Comparison of ENCODE assay signal across 8 mouse cellular contexts in genomic region chr19:22552179-22552578, GRCm38 (mm10).
DNase-seq lines count a peak whose midpoint lies in the region; ATAC-seq and TF ChIP-seq lines count a peak whose summit lies in the region.

No protein-coding gene starts in this region.

- TF ChIP-seq EP300 in liver, postnatal 0 days (IDR thresholded peaks at IDR 0.05; ENCODE audit: low read depth): no peak

- ATAC-seq in liver, postnatal 0 days: no peak
- no peak for ATAC-seq in erythroblast, adult 5-6 weeks (replicated peaks; ENCODE audit: low FRiP score, poor library complexity, severe bottlenecking)

- peaks cover 29% of the 10 kb centered on the region for H3K4me1 ChIP-seq in E14TG2a.4 (replicated peaks; ENCODE audit: low read depth, low read length)
- H3K4me1 ChIP-seq in liver, postnatal 0 days (ENCODE audit: insufficient read depth): no peaks in the 10 kb centered on the region

- H3K9ac ChIP-seq in liver, postnatal 0 days (replicated peaks): no peak overlapping the region

- H3K4me2 ChIP-seq in liver, postnatal 0 days (ENCODE audit: low read depth, low read length): no peak overlapping the region

- peak; percentile 31 for DNase-seq in WW6 (ENCODE audit: low read depth, low spot score)
- peak; percentile 90 to 92 for DNase-seq in cerebellum, postnatal 10 days
- peak; percentile 56 to 71 for DNase-seq in frontal cortex, postnatal 36 days (ENCODE audit: low spot score in 2 of 2)
- DNase-seq in kidney, postnatal 25 days: peak; percentile 68 to 89
- DNase-seq in liver, postnatal 0 days: peak; percentile 58
- peak; percentile 27 for DNase-seq in ovary, postnatal 10 days (ENCODE audit: low spot score)

- no peak overlapping the region for H3K4me3 ChIP-seq in E14TG2a.4 (replicated peaks; ENCODE audit: low read length)
- no peak overlapping the region for H3K4me3 ChIP-seq in liver, postnatal 0 days (ENCODE audit: low read depth, low read length)

- no peaks in the 10 kb centered on the region for H3K27me3 ChIP-seq in E14TG2a.4 (ENCODE audit: insufficient read depth, low read length)
- H3K27me3 ChIP-seq in liver, postnatal 0 days (ENCODE audit: insufficient read depth, low read length): no peaks in the 10 kb centered on the region

- peak; percentile 70 for TF ChIP-seq CTCF in E14TG2a.4 (conservative IDR thresholded peaks at IDR 0.05; ENCODE audit: low read length)
- peak; percentile 78 for TF ChIP-seq CTCF in liver, postnatal 0 days (IDR thresholded peaks at IDR 0.05; ENCODE audit: low read depth)

- no peaks in the 10 kb centered on the region for H3K36me3 ChIP-seq in E14TG2a.4 (ENCODE audit: insufficient read depth, low read length)
- no peaks in the 10 kb centered on the region for H3K36me3 ChIP-seq in liver, postnatal 0 days (replicated peaks; ENCODE audit: insufficient read depth, low read length)

- H3K27ac ChIP-seq in liver, postnatal 0 days (ENCODE audit: low read depth): no peak overlapping the region

- WGBS in liver, postnatal 0 days (ENCODE audit: insufficient replicate concordance): 26% methylated on average over 5 of the region's 5 CpGs

- no peaks in the 10 kb centered on the region for H3K9me3 ChIP-seq in E14TG2a.4 (ENCODE audit: low read length)
- no peaks in the 10 kb centered on the region for H3K9me3 ChIP-seq in liver, postnatal 0 days (ENCODE audit: low read length)

Comparison
In these comparisons a context has a peak if more than half of its experiments do, and no peak if none do; other contexts are left out.
1. DNase-seq: peak in every context shown above with its lines; median percentile 91 in cerebellum, postnatal 10 days; 78 in kidney, postnatal 25 days; 64 in frontal cortex, postnatal 36 days; 58 in liver, postnatal 0 days; 31 in WW6; 27 in ovary, postnatal 10 days.